Mouse (Mus musculus): ENCODE results near the gene Klri2.
"Not testable (repeated sequence)": the region's sequence is repeated elsewhere in the genome, so short reads cannot be mapped to it uniquely, and the experiment has no call there.

GRCm38 (mm10) chr6:129784170-129784569 is 43.9 kb upstream of the Klri2 start, which contains the start of gene Gm156:
- TF ChIP-seq CTCF (IDR thresholded peaks at IDR 0.05; ENCODE audit: low read depth, low read length); POLR2A (IDR thresholded peaks at IDR 0.05; ENCODE audit: borderline replicate concordance, low read depth, low read length): not testable (repeated sequence)
